Mouse (Mus musculus): ENCODE measurements at regions not wholly inside any gene's neighbourhood (a gene's known extent, or its start where the extent isn't known, plus 50 kb on each side); places are given as distances from the start of the nearest gene placed in this dataset.

DNA sequence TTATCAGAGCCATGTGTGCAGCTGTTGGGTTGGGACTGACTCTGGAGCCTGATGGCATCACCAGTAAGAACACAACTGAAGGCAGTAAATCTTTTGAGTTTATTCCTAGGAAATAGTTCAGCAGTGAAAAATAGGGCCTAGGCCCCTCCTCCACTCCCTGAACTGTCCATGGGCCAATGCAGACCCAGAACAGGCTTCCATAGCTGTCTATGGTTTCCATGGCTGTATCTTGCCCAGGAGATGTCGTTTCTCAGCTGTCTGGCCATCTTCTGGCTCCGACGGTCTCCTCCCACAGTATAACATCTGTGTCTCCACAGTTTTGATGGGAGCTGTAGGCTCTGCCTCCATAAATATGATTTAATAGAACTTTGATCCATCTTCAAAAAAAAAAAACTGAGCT is 165.1 kb upstream of the Arl4c start:
- TF ChIP-seq HCFC1 (IDR thresholded peaks at IDR 0.05; ENCODE audit: low read depth, low read length), result no peak
- no peak for TF ChIP-seq SIN3A (IDR thresholded peaks at IDR 0.05; ENCODE audit: low read length)
- TF ChIP-seq ZC3H11A (IDR thresholded peaks at IDR 0.05; ENCODE audit: low read depth, low read length), result no peak
- no peak for TF ChIP-seq POLR2A (IDR thresholded peaks at IDR 0.05; ENCODE audit: low read depth, low read length)
- no peak for TF ChIP-seq CTCF (conservative IDR thresholded peaks at IDR 0.05 in 1 of 2, IDR thresholded peaks at IDR 0.05 in 1 of 2; ENCODE audit: low read depth in 2 of 2, low read length in 2 of 2)
- TF ChIP-seq ZMIZ1 (IDR thresholded peaks at IDR 0.05; ENCODE audit: low read depth, low read length), result no peak
- TF ChIP-seq KAT2A (IDR thresholded peaks at IDR 0.05; ENCODE audit: insufficient replicate concordance, low read length), result no peak
- TF ChIP-seq NRF1 (IDR thresholded peaks at IDR 0.05; ENCODE audit: low read depth, low read length), result no peak
- no peak for TF ChIP-seq MYC (IDR thresholded peaks at IDR 0.05; ENCODE audit: low read depth, low read length)
- no peak for TF ChIP-seq POLR2AphosphoS2 (IDR thresholded peaks at IDR 0.05; ENCODE audit: low read depth, low read length)
- TF ChIP-seq PAX5 (IDR thresholded peaks at IDR 0.05; ENCODE audit: low read length), result no peak
- no peak for TF ChIP-seq MAFK (IDR thresholded peaks at IDR 0.05; ENCODE audit: insufficient replicate concordance, low read length)
- no peak for TF ChIP-seq RAD21 (IDR thresholded peaks at IDR 0.05; ENCODE audit: low read depth, low read length)
